Mouse (Mus musculus) midbrain, embryonic 10.5 days (tissue): ENCODE measurements around the gene Lrrc36. TPM values are rescaled to one million over a fixed set of nuclear protein-coding genes. Genes with fewer than 3 reads are reported as not detected.
A peak's percentile ranks its signal among the peaks of the same experiment; 100 is the strongest.

Experiments
- DNase-seq: peaks from one replicate; pipeline ENCODE4 v3.0.0-alpha.2; 2017; ENCODE audit warnings: low spot score
- H3K27ac ChIP-seq: fragments of 300-500 bp; sonication (generic); replicated peaks from 2 replicates; pipeline ENCODE4 v1.5.1; 2016; ENCODE audit warnings: mild to moderate bottlenecking
- H3K27me3 ChIP-seq: fragments of 300-500 bp; sonication (generic); 2 replicates; pipeline ENCODE4 v1.6.1; 2016; ENCODE audit warnings: low read depth, mild to moderate bottlenecking; ENCODE audit not compliant: poor library complexity, severe bottlenecking
- H3K36me3 ChIP-seq: fragments of 300-500 bp; sonication (generic); 2 replicates; pipeline ENCODE4 v1.6.1; 2016; ENCODE audit warnings: mild to moderate bottlenecking, moderate library complexity
- H3K4me1 ChIP-seq: fragments of 300-500 bp; sonication (generic); 2 replicates; pipeline ENCODE4 v1.6.1; 2016
- H3K4me3 ChIP-seq: fragments of 300-500 bp; sonication (generic); 2 replicates; pipeline ENCODE4 v1.5.1; 2016; ENCODE audit warnings: mild to moderate bottlenecking, moderate library complexity
- H3K9me3 ChIP-seq: fragments of 300-500 bp; sonication (generic); replicated peaks from 2 replicates; pipeline ENCODE4 v1.6.1; 2016; ENCODE audit warnings: mild to moderate bottlenecking
- WGBS: fragments of 180-500 bp; shearing (Covaris S2); methylation state at CpG from one replicate; pipeline ENCODE4 v1.1.7; 2016; 5-methylcytosine and 5-hydroxymethylcytosine counted together
- polyA plus RNA-seq: library from polyadenylated mRNA; unstranded; fragments of >200 nt; fragmentation: Nextera tagmentation; extraction: Ambion mirVana; gene quantifications from 2 replicates; pipeline ENCODE4 v1.2.1, GENCODE M21; 2016

Lrrc36 gene
- polyA plus RNA-seq, 1 experiment from 2014 or later: 2.6 TPM

GRCm38 (mm10) chr8:105481013-105481412, 67.6 kb downstream of the Lrrc36 start:
- Histone ChIP-seq H3K9me3 (no peaks in the 10 kb centered on the region), H3K36me3 (peaks cover 19% of the 10 kb centered on the region), H3K4me3 (no peak overlapping the region), H3K27me3 (peaks cover 20% of the 10 kb centered on the region), H3K27ac (peak overlapping the region; percentile 61), H3K4me1 (peaks cover 43% of the 10 kb centered on the region)
- DNase-seq: no peak
- WGBS: 37% methylated on average over 2 of the region's 2 CpGs

- Histone ChIP-seq H3K4me3 (no peak overlapping the region), H3K9me3 (no peaks in the 10 kb centered on the region), H3K27me3 (peaks cover 15% of the 10 kb centered on the region), H3K4me1 (peaks cover 39% of the 10 kb centered on the region), H3K27ac (no peak overlapping the region; the same call in 1 of the 2 replicates), H3K36me3 (peaks cover 14% of the 10 kb centered on the region)
- WGBS: 67% methylated on average over 6 of the region's 6 CpGs
- peak; percentile 50 for DNase-seq
Observed at GRCm38 (mm10) chr8:105481453-105481852, 68.1 kb downstream of the Lrrc36 start.

GRCm38 (mm10) chr8:105482123-105482522, 68.8 kb downstream of the Lrrc36 start:
- DNase-seq: no peak
- no peaks in the 10 kb centered on the region for H3K9me3 ChIP-seq
- WGBS: 89% methylated on average over 8 of the region's 8 CpGs
- no peak overlapping the region for H3K4me3 ChIP-seq
- peaks cover 33% of the 10 kb centered on the region for H3K4me1 ChIP-seq
- no peak overlapping the region for H3K27ac ChIP-seq
- peaks cover 12% of the 10 kb centered on the region for H3K36me3 ChIP-seq
- H3K27me3 ChIP-seq: peaks cover 10% of the 10 kb centered on the region; the same call in 1 of the 2 replicates

- H3K36me3 ChIP-seq: peaks cover 8% of the 10 kb centered on the region; the same call in 1 of the 2 replicates
- H3K4me3 ChIP-seq: no peak overlapping the region
- H3K9me3 ChIP-seq: no peaks in the 10 kb centered on the region
- H3K4me1 ChIP-seq: peaks cover 33% of the 10 kb centered on the region
- 28% methylated on average over 14 of the region's 14 CpGs for WGBS
- peak; percentile 66 for DNase-seq
- H3K27ac ChIP-seq: peak overlapping the region; percentile 75
- peaks cover 5% of the 10 kb centered on the region; the same call in 1 of the 2 replicates for H3K27me3 ChIP-seq
Observed at GRCm38 (mm10) chr8:105483212-105484029, 70.0 kb downstream of the Lrrc36 start.

GRCm38 (mm10) chr8:105484030-105484368, 70.6 kb downstream of the Lrrc36 start:
- no peaks in the 10 kb centered on the region for H3K9me3 ChIP-seq
- WGBS: 22% methylated on average over 3 of the region's 3 CpGs
- H3K27me3 ChIP-seq: no peaks in the 10 kb centered on the region
- peaks cover 33% of the 10 kb centered on the region for H3K4me1 ChIP-seq
- DNase-seq: no peak
- 0 out of 2 replicates have a peak, but pooled peaks cover 5% of the 10 kb centered on the region for H3K36me3 ChIP-seq
- H3K27ac ChIP-seq: peak overlapping the region; percentile 75
- H3K4me3 ChIP-seq: peak overlapping the region; percentile 2; the same call in 1 of the 2 replicates

- Histone ChIP-seq H3K36me3 (0 out of 2 replicates have a peak, but pooled peaks cover 5% of the 10 kb centered on the region), H3K27me3 (no peaks in the 10 kb centered on the region), H3K9me3 (no peaks in the 10 kb centered on the region), H3K4me3 (peak overlapping the region; percentile 2; the same call in 1 of the 2 replicates), H3K27ac (peak overlapping the region; percentile 75; the same call in 1 of the 2 replicates), H3K4me1 (peaks cover 33% of the 10 kb centered on the region)
- 19% methylated on average over 2 of the region's 2 CpGs for WGBS
- peak; percentile 83 for DNase-seq
Observed at GRCm38 (mm10) chr8:105484392-105484791, 71.0 kb downstream of the Lrrc36 start.

- peaks cover 22% of the 10 kb centered on the region for H3K4me1 ChIP-seq
- H3K27me3 ChIP-seq: no peaks in the 10 kb centered on the region
- 0 out of 2 replicates have a peak, but pooled peaks cover 5% of the 10 kb centered on the region for H3K36me3 ChIP-seq
- no peak overlapping the region for H3K4me3 ChIP-seq
- no peaks in the 10 kb centered on the region for H3K9me3 ChIP-seq
- no peak overlapping the region for H3K27ac ChIP-seq
- no peak for DNase-seq
- WGBS: 73% methylated on average over 3 of the region's 3 CpGs
Observed at GRCm38 (mm10) chr8:105488082-105488481, 74.7 kb downstream of the Lrrc36 start.

- Histone ChIP-seq H3K36me3 (0 out of 2 replicates have a peak, but pooled peaks cover 5% of the 10 kb centered on the region), H3K4me1 (peaks cover 10% of the 10 kb centered on the region), H3K27me3 (no peaks in the 10 kb centered on the region), H3K9me3 (no peaks in the 10 kb centered on the region), H3K27ac (no peak overlapping the region), H3K4me3 (no peak overlapping the region)
- no peak for DNase-seq
- 49% methylated on average over 1 of the region's 1 CpGs for WGBS
Observed at GRCm38 (mm10) chr8:105489281-105489680, 75.9 kb downstream of the Lrrc36 start.

- H3K36me3 ChIP-seq: no peaks in the 10 kb centered on the region
- peaks cover 30% of the 10 kb centered on the region for H3K4me1 ChIP-seq
- WGBS: 60% methylated on average over 3 of the region's 3 CpGs
- H3K9me3 ChIP-seq: no peaks in the 10 kb centered on the region
- no peaks in the 10 kb centered on the region for H3K27me3 ChIP-seq
- H3K4me3 ChIP-seq: no peak overlapping the region
- H3K27ac ChIP-seq: no peak overlapping the region
- DNase-seq: no peak
Observed at GRCm38 (mm10) chr8:105493495-105493894, 80.1 kb downstream of the Lrrc36 start.

GRCm38 (mm10) chr8:105494566-105494965, 81.2 kb downstream of the Lrrc36 start:
- no peaks in the 10 kb centered on the region for H3K27me3 ChIP-seq
- H3K4me1 ChIP-seq: peaks cover 30% of the 10 kb centered on the region
- 83% methylated on average over 3 of the region's 3 CpGs for WGBS
- no peaks in the 10 kb centered on the region for H3K9me3 ChIP-seq
- H3K36me3 ChIP-seq: no peaks in the 10 kb centered on the region
- DNase-seq: no peak
- no peak overlapping the region for H3K4me3 ChIP-seq
- H3K27ac ChIP-seq: no peak overlapping the region

- Histone ChIP-seq H3K27me3 (no peaks in the 10 kb centered on the region), H3K4me1 (peaks cover 30% of the 10 kb centered on the region), H3K9me3 (no peaks in the 10 kb centered on the region), H3K27ac (0 out of 2 replicates have a peak overlapping the region, but pooled peaks have one; percentile 90), H3K4me3 (peak overlapping the region; percentile 90), H3K36me3 (no peaks in the 10 kb centered on the region)
- WGBS: 36% methylated on average over 17 of the region's 17 CpGs
- DNase-seq: no peak
Observed at GRCm38 (mm10) chr8:105495350-105496302, 82.3 kb downstream of the Lrrc36 start.

GRCm38 (mm10) chr8:105496439-105497180, 83.2 kb downstream of the Lrrc36 start, which contains the start of gene Zdhhc1:
Zdhhc1 (minus strand) TSS chr8:105496902.
- Histone ChIP-seq H3K27me3 (no peaks in the 10 kb centered on the region), H3K9me3 (no peaks in the 10 kb centered on the region), H3K27ac (peak within 1 kb of the TSS; percentile 90), H3K4me3 (peak within 1 kb of the TSS; percentile 90), H3K36me3 (no peaks in the 10 kb centered on the region), H3K4me1 (peaks cover 30% of the 10 kb centered on the region)
- under 1% methylated on average over 68 of the region's 68 CpGs for WGBS
- DNase-seq: peak; percentile 93
